Mouse (Mus musculus) MEL (cell line): ENCODE results near the gene Daam1. TPM values are rescaled to one million over a fixed set of nuclear protein-coding genes. Genes with fewer than 3 reads are reported as not detected.

Experiments
- DNase-seq: peaks from one replicate; pipeline ENCODE4 v3.0.0; 2011; ENCODE audit warnings: low read depth, low spot score
- H3K27ac ChIP-seq: 2 replicates; pipeline ENCODE4 v1.5.1; 2012; ENCODE audit warnings: low read depth, mild to moderate bottlenecking, control low read depth, low read length, moderate library complexity; ENCODE audit not compliant: control insufficient read depth
- H3K27me3 ChIP-seq, 2 experiments: fragments of 150-350 bp in 1 of 2; sonication (generic) in 1 of 2; 2 replicates each; pipeline ENCODE4 v1.6.1; 2012; ENCODE audit warnings: low read length in 2 of 2, mild to moderate bottlenecking in 2 of 2, improper control_type of control experiment in 1 of 2, moderate library complexity in 1 of 2; ENCODE audit not compliant: insufficient read depth in 2 of 2, control insufficient read depth in 1 of 2
- H3K36me3 ChIP-seq, 2 experiments: 2 replicates each; pipeline ENCODE4 v1.6.1; 2012 to 2014; ENCODE audit warnings: low read length in 2 of 2, improper control_type of control experiment in 1 of 2, inconsistent platforms in 1 of 2, mild to moderate bottlenecking in 1 of 2; ENCODE audit not compliant: insufficient read depth in 2 of 2, control insufficient read depth in 1 of 2
- H3K4me1 ChIP-seq, 2 experiments: fragments of 150-350 bp in 1 of 2; sonication (generic) in 1 of 2; 2 replicates each; pipeline ENCODE4 v1.6.1; 2012; ENCODE audit warnings: low read length in 2 of 2, improper control_type of control experiment in 1 of 2, mild to moderate bottlenecking in 1 of 2; ENCODE audit not compliant: insufficient read depth in 2 of 2, control insufficient read depth in 1 of 2
- H3K4me3 ChIP-seq, 2 experiments: fragments of 150-350 bp in 1 of 2; sonication (generic) in 1 of 2; 2 replicates each; pipeline ENCODE4 v1.5.1; 2012; ENCODE audit warnings: low read depth in 2 of 2, low read length in 2 of 2, mild to moderate bottlenecking in 2 of 2, moderate library complexity in 2 of 2, control low read depth in 1 of 2, improper control_type of control experiment in 1 of 2; ENCODE audit not compliant: control insufficient read depth in 1 of 2, insufficient read depth in 1 of 2
- H3K79me2 ChIP-seq: 2 replicates; pipeline ENCODE4 v1.6.1; 2012; ENCODE audit warnings: mild to moderate bottlenecking, low read length, moderate library complexity; ENCODE audit not compliant: control insufficient read depth, poor library complexity, insufficient read depth
- H3K9ac ChIP-seq: 2 replicates; pipeline ENCODE4 v1.6.1; 2012; ENCODE audit warnings: low read depth, mild to moderate bottlenecking, control low read depth, low read length, moderate library complexity; ENCODE audit not compliant: control insufficient read depth, poor library complexity, severe bottlenecking
- H3K9me3 ChIP-seq: fragments of 150-350 bp; sonication (generic); replicated peaks from 2 replicates; pipeline ENCODE4 v1.6.1; 2012; ENCODE audit warnings: mild to moderate bottlenecking, low read length, improper control_type of control experiment, moderate library complexity; ENCODE audit not compliant: insufficient read depth
- CHD2 ChIP-seq: IDR thresholded peaks from 2 replicates; pipeline ENCODE4 v1.6.1; 2011; ENCODE audit warnings: low read length, improper control_type of control experiment
- CTCF ChIP-seq, 3 experiments: IDR thresholded peaks in 2 of 3; conservative IDR thresholded peaks in 1 of 3; 2 replicates each; pipeline ENCODE4 v1.5.1; 2011 to 2012; ENCODE audit warnings: low read length in 3 of 3, low read depth in 2 of 3, mild to moderate bottlenecking in 2 of 3, improper control_type of control experiment in 1 of 3, inconsistent platforms in 1 of 3, mixed read lengths in 1 of 3, moderate library complexity in 1 of 3; ENCODE audit not compliant: control insufficient read depth in 1 of 3, insufficient read depth in 1 of 3, poor library complexity in 1 of 3, severe bottlenecking in 1 of 3
- E2F4 ChIP-seq: IDR thresholded peaks from 2 replicates; pipeline ENCODE4 v1.6.1; 2011; ENCODE audit warnings: low read depth, low read length, improper control_type of control experiment, borderline replicate concordance
- ETS1 ChIP-seq: IDR thresholded peaks from 2 replicates; pipeline ENCODE4 v1.6.1; 2012; ENCODE audit warnings: low read depth, mild to moderate bottlenecking, inconsistent platforms, low read length, improper control_type of control experiment, moderate library complexity
- MAX ChIP-seq: IDR thresholded peaks from 2 replicates; pipeline ENCODE4 v1.6.1; 2011; ENCODE audit warnings: low read length, improper control_type of control experiment
- MAZ ChIP-seq: IDR thresholded peaks from 2 replicates; pipeline ENCODE4 v1.6.1; 2012; ENCODE audit warnings: low read depth, mild to moderate bottlenecking, inconsistent platforms, low read length, improper control_type of control experiment
- MXI1 ChIP-seq: IDR thresholded peaks from 2 replicates; pipeline ENCODE4 v1.6.1; 2011; ENCODE audit warnings: mild to moderate bottlenecking, low read depth, low read length, improper control_type of control experiment
- MYB ChIP-seq: IDR thresholded peaks from 2 replicates; pipeline ENCODE4 v1.6.1; 2011; ENCODE audit warnings: mild to moderate bottlenecking, low read depth, low read length, improper control_type of control experiment
- MYC ChIP-seq: IDR thresholded peaks from 2 replicates; pipeline ENCODE4 v1.6.1; 2011; ENCODE audit warnings: low read depth, mild to moderate bottlenecking, low read length, improper control_type of control experiment, moderate library complexity
- NRF1 ChIP-seq: IDR thresholded peaks from 2 replicates; pipeline ENCODE4 v1.6.1; 2014; ENCODE audit warnings: low read depth, mild to moderate bottlenecking, inconsistent platforms, low read length, improper control_type of control experiment, moderate library complexity; ENCODE audit not compliant: poor library complexity, insufficient read depth, severe bottlenecking
- POLR2AphosphoS2 ChIP-seq: IDR thresholded peaks from 2 replicates; pipeline ENCODE4 v1.6.1; 2011; ENCODE audit warnings: low read length, improper control_type of control experiment
- POLR2AphosphoS5 ChIP-seq: IDR thresholded peaks from 2 replicates; pipeline ENCODE4 v1.6.1; 2012; ENCODE audit warnings: low read depth, borderline replicate concordance, mild to moderate bottlenecking, inconsistent platforms, low read length, moderate library complexity, mixed read lengths
- USF1 ChIP-seq: IDR thresholded peaks from 2 replicates; pipeline ENCODE4 v1.6.1; 2014; ENCODE audit warnings: low read depth, mild to moderate bottlenecking, inconsistent platforms, low read length, improper control_type of control experiment, moderate library complexity
- USF2 ChIP-seq, 2 experiments: IDR thresholded peaks; 2 replicates each; pipeline ENCODE4 v1.6.1; 2011 to 2012; ENCODE audit warnings: improper control_type of control experiment in 2 of 2, low read length in 2 of 2, borderline replicate concordance in 1 of 2, inconsistent platforms in 1 of 2, low read depth in 1 of 2, mild to moderate bottlenecking in 1 of 2; ENCODE audit not compliant: insufficient read depth in 1 of 2
- ZC3H11A ChIP-seq: IDR thresholded peaks from 2 replicates; pipeline ENCODE4 v1.6.1; 2012; ENCODE audit warnings: low read depth, mild to moderate bottlenecking, inconsistent platforms, low read length, improper control_type of control experiment
- ZKSCAN1 ChIP-seq: IDR thresholded peaks from 2 replicates; pipeline ENCODE4 v1.6.1; 2012; ENCODE audit warnings: low read depth, mild to moderate bottlenecking, inconsistent platforms, low read length, improper control_type of control experiment, moderate library complexity
- ZMIZ1 ChIP-seq: IDR thresholded peaks from 2 replicates; pipeline ENCODE4 v1.6.1; 2012; ENCODE audit warnings: low read depth, mild to moderate bottlenecking, inconsistent platforms, low read length, improper control_type of control experiment, moderate library complexity
- polyA plus RNA-seq, 2 experiments: library from polyadenylated mRNA; stranded (reverse) in 1 of 2; unstranded in 1 of 2; fragments of >175 nt in 1 of 2; fragments of >200 nt in 1 of 2; gene quantifications; 2 replicates each; pipeline versions ENCODE4 v1.2.1 to v1.2.4; 2012; ENCODE audit warnings: low replicate concordance in 2 of 2, low read depth in 1 of 2; ENCODE audit not compliant: insufficient read length in 2 of 2, insufficient read depth in 1 of 2, missing spikeins in 1 of 2
- total RNA-seq: library from RNA; depleted of rRNA; stranded (reverse); fragments of 300-350 nt; gene quantifications from 2 replicates; pipeline ENCODE4 v1.2.3, GENCODE M21; 2012

Gene Daam1
- total and polyA plus RNA-seq, 3 experiments: 9.2 to 12.0 TPM; not detected in 1

- no peak overlapping the region for H3K4me3 ChIP-seq
- no peak overlapping the region for H3K27ac ChIP-seq
- H3K79me2 ChIP-seq: peaks cover 46% of the 10 kb centered on the region
- peaks cover 3 to 8% of the 10 kb centered on the region in 2 experiments; a peak in 3 of 4 replicates for H3K4me1 ChIP-seq
- no peaks in the 10 kb centered on the region for H3K9me3 ChIP-seq
- no peak for DNase-seq
- no peak overlapping the region for H3K9ac ChIP-seq
- TF ChIP-seq NRF1: no peak
- TF ChIP-seq USF1: no peak
- no peak for TF ChIP-seq CHD2
- TF ChIP-seq ZKSCAN1: no peak
- TF ChIP-seq CTCF (IDR thresholded peaks at IDR 0.05 in 2 of 3, conservative IDR thresholded peaks at IDR 0.05 in 1 of 3; ENCODE audit: control insufficient read depth in 1 of 3, insufficient read depth in 1 of 3, low read depth in 2 of 3, low read length in 3 of 3, poor library complexity in 1 of 3, severe bottlenecking in 1 of 3): no peak
- no peak for TF ChIP-seq POLR2AphosphoS2
- no peak for TF ChIP-seq ZMIZ1
- no peak for TF ChIP-seq POLR2AphosphoS5
- TF ChIP-seq E2F4: no peak
- no peak for TF ChIP-seq ETS1
- no peak for TF ChIP-seq MYB
- TF ChIP-seq USF2 (IDR thresholded peaks at IDR 0.05; ENCODE audit: borderline replicate concordance in 1 of 2, insufficient read depth in 1 of 2, low read depth in 1 of 2, low read length in 2 of 2): no peak
- TF ChIP-seq MAZ: no peak
- no peaks in the 10 kb centered on the region for H3K27me3 ChIP-seq
- peaks cover 0 to 9% of the 10 kb centered on the region in 2 experiments; a peak in 3 of 4 replicates for H3K36me3 ChIP-seq
These were observed 5.9 kb downstream of the Daam1 start for GRCm38 (mm10) chr12:71836776-71837175.

- H3K27ac ChIP-seq: no peak overlapping the region
- TF ChIP-seq MAX: no peak
- TF ChIP-seq ZC3H11A: no peak
- TF ChIP-seq MYC: no peak
- TF ChIP-seq MXI1: no peak
- no peak overlapping the region for H3K4me3 ChIP-seq
- no peaks in the 10 kb centered on the region for H3K27me3 ChIP-seq
- no peaks in the 10 kb centered on the region for H3K9me3 ChIP-seq
- H3K4me1 ChIP-seq: peaks cover 1 to 3% of the 10 kb centered on the region in 2 experiments; a peak in 2 of 4 replicates
- DNase-seq: no peak
- H3K36me3 ChIP-seq: peaks cover 0 to 7% of the 10 kb centered on the region in 2 experiments; a peak in 3 of 4 replicates
- peaks cover 44% of the 10 kb centered on the region for H3K79me2 ChIP-seq
- no peak overlapping the region for H3K9ac ChIP-seq
These were observed 6.7 kb downstream of the Daam1 start for GRCm38 (mm10) chr12:71837576-71837975.
